Mouse (Mus musculus) C2C12 (cell line): Measurements from ENCODE around the gene Arhgap23.

Experiments used
- CEBPB ChIP-seq: IDR thresholded peaks from one replicate; pipeline ENCODE4 v1.6.1; 2011; ENCODE audit warnings: low read depth, mild to moderate bottlenecking, control low read depth, moderate library complexity
- CTCF ChIP-seq: IDR thresholded peaks from one replicate; pipeline ENCODE4 v1.5.1; 2011; ENCODE audit not compliant: control insufficient read depth, insufficient read depth, insufficient read length
- FOSL1 ChIP-seq: IDR thresholded peaks from one replicate; pipeline ENCODE4 v1.8.0; 2011; ENCODE audit warnings: mild to moderate bottlenecking, low read length; ENCODE audit not compliant: poor library complexity, insufficient read depth, severe bottlenecking
- MAX ChIP-seq: IDR thresholded peaks from one replicate; pipeline ENCODE4 v1.6.1; 2011; ENCODE audit warnings: mild to moderate bottlenecking, control low read depth
- MYOD1 ChIP-seq: IDR thresholded peaks from one replicate; pipeline ENCODE4 v1.6.1; 2011; ENCODE audit warnings: low read depth; ENCODE audit not compliant: control insufficient read depth, insufficient read length
- MYOG ChIP-seq: IDR thresholded peaks from one replicate; pipeline ENCODE4 v1.6.1; 2011; ENCODE audit not compliant: control insufficient read depth, insufficient read length; ENCODE audit errors: extremely low read depth

GRCm38 (mm10) chr11:97380036-97380435 is 35.3 kb upstream of the Arhgap23 start:
- TF ChIP-seq CTCF (no peak), CEBPB (no peak), MYOG (no peak), MAX (no peak), MYOD1 (no peak), FOSL1 (no peak)
